ENCODE assay signal across 22 mouse cellular contexts in genomic region chr9:87387516-87387915, GRCm38 (mm10).
DNase-seq lines count a peak whose midpoint lies in the region; ATAC-seq lines count a peak whose summit lies in the region.
"Had no signal": no experiment of that assay in that cellular context is flagged by ENCODE, and none has a peak within 500 bp of the region (broad histone marks: within the 10 kb centered on the region; RNA-seq: fewer than 3 reads in every experiment).

No protein-coding gene starts in this region.

- H3K4me2 ChIP-seq in embryonic facial prominence, embryonic 14.5 days (ENCODE audit: low read depth, low read length): no peak overlapping the region
- no peak overlapping the region for H3K4me2 ChIP-seq in limb, embryonic 13.5 days (replicated peaks)
- H3K4me2 ChIP-seq: forebrain, embryonic 15.5 days; heart, embryonic 11.5 days; heart, embryonic 15.5 days; hindbrain, embryonic 15.5 days had no signal

- whole genome bisulfite sequencing in embryonic facial prominence, embryonic 14.5 days: 31% methylated on average over 5 of the region's 5 CpGs
- 13% methylated on average over 5 of the region's 5 CpGs for WGBS in limb, embryonic 13.5 days

- H3K4me1 ChIP-seq in embryonic facial prominence, embryonic 14.5 days (ENCODE audit: control insufficient read depth, insufficient read depth, low read length): 0 out of 2 replicates have a peak, but pooled peaks cover 2% of the 10 kb centered on the region
- peaks cover 23% of the 10 kb centered on the region for H3K4me1 ChIP-seq in limb, embryonic 13.5 days
- H3K4me1 ChIP-seq: forebrain, embryonic 15.5 days; heart, embryonic 15.5 days; hindbrain, embryonic 10.5 days; hindbrain, embryonic 15.5 days had no signal

- H3K9ac ChIP-seq in embryonic facial prominence, embryonic 14.5 days (ENCODE audit: low read depth, low read length): no peak overlapping the region
- no peak overlapping the region for H3K9ac ChIP-seq in limb, embryonic 13.5 days
- H3K9ac ChIP-seq: forebrain, embryonic 15.5 days; heart, embryonic 15.5 days; hindbrain, embryonic 15.5 days had no signal

- no peaks in the 10 kb centered on the region for H3K27me3 ChIP-seq in embryonic facial prominence, embryonic 14.5 days (replicated peaks; ENCODE audit: control insufficient read depth, insufficient read depth, low read length)
- 0 out of 2 replicates have a peak, but pooled peaks cover 5% of the 10 kb centered on the region for H3K27me3 ChIP-seq in limb, embryonic 13.5 days
- H3K27me3 ChIP-seq: forebrain, embryonic 15.5 days; heart, embryonic 15.5 days; hindbrain, embryonic 15.5 days had no signal

- H3K4me3 ChIP-seq in embryonic facial prominence, embryonic 14.5 days (ENCODE audit: low read depth, low read length): no peak overlapping the region
- H3K4me3 ChIP-seq in limb, embryonic 13.5 days: no peak overlapping the region
- H3K4me3 ChIP-seq: forebrain, embryonic 15.5 days; heart, adult 2 months; heart, embryonic 15.5 days; hindbrain, embryonic 10.5 days; hindbrain, embryonic 15.5 days had no signal

- ATAC-seq in embryonic facial prominence, embryonic 14.5 days (ENCODE audit: low read depth): peak; percentile 22; the same call in 1 of the 2 replicates
- ATAC-seq in limb, embryonic 13.5 days (ENCODE audit: low FRiP score, low read depth): peak; percentile 48; the same call in 1 of the 2 replicates
- ATAC-seq: CD4-positive, CD25-positive, alpha-beta regulatory T cell, adult 4 months; forebrain, embryonic 15.5 days had no signal

- no peaks in the 10 kb centered on the region for H3K9me3 ChIP-seq in embryonic facial prominence, embryonic 14.5 days (ENCODE audit: control insufficient read depth, low read length)
- H3K9me3 ChIP-seq in limb, embryonic 13.5 days: no peaks in the 10 kb centered on the region
- H3K9me3 ChIP-seq: forebrain, embryonic 15.5 days; G1E; heart, embryonic 15.5 days; hindbrain, embryonic 10.5 days; hindbrain, embryonic 15.5 days had no signal

- peak; percentile 41 for DNase-seq in embryo, embryonic 10.5 days (ENCODE audit: low spot score)
- no peak for DNase-seq in embryo, embryonic 10 days (ENCODE audit: low spot score)
- peak; percentile 47 for DNase-seq in NIH3T3 (ENCODE audit: low read depth)
- DNase-seq in embryonic facial prominence, embryonic 14.5 days (ENCODE audit: low spot score): peak; percentile 63
- no peak for DNase-seq in spleen, adult 12 weeks (ENCODE audit: low spot score)
- DNase-seq in cerebellum, postnatal 14 days: no peak
- DNase-seq: adrenal gland, postnatal 10 days; B cell, adult 2 months; cerebellum, adult 11 months; cerebellum, adult 8-10 months; cerebellum, postnatal 25 days; gastrocnemius, postnatal 10 days; heart, adult 2 months; heart, postnatal 14 days had no signal

- H3K27ac ChIP-seq in embryonic facial prominence, embryonic 14.5 days (replicated peaks; ENCODE audit: low read depth, low read length): no peak overlapping the region
- H3K27ac ChIP-seq in limb, embryonic 13.5 days: no peak overlapping the region
- H3K27ac ChIP-seq: forebrain, embryonic 15.5 days; heart, adult 2 months; heart, embryonic 15.5 days; hindbrain, embryonic 10.5 days; hindbrain, embryonic 15.5 days had no signal

- H3K36me3 ChIP-seq in embryonic facial prominence, embryonic 14.5 days (ENCODE audit: control insufficient read depth, insufficient read depth, low read length): no peaks in the 10 kb centered on the region
- no peaks in the 10 kb centered on the region for H3K36me3 ChIP-seq in limb, embryonic 13.5 days
- H3K36me3 ChIP-seq: forebrain, embryonic 15.5 days; G1E; heart, embryonic 15.5 days; hindbrain, embryonic 10.5 days; hindbrain, embryonic 15.5 days had no signal

Comparison
In these comparisons a context has a peak if more than half of its experiments do, and no peak if none do; other contexts are left out.
1. DNase-seq: peak in embryo, embryonic 10.5 days (single experiment), NIH3T3 (single experiment) and embryonic facial prominence, embryonic 14.5 days (single experiment); none in embryo, embryonic 10 days (single experiment), spleen, adult 12 weeks (single experiment) and cerebellum, postnatal 14 days (0 of 2).